Mouse (Mus musculus) lung, postnatal 4 days (tissue): ENCODE measurements at regions not wholly inside any gene's neighbourhood (a gene's known extent, or its start where the extent isn't known, plus 50 kb on each side); places are given as distances from the start of the nearest gene placed in this dataset.

ENCODE experiments used
- DNase-seq, 2 experiments: peaks; one replicate each; pipeline ENCODE4 v3.0.0; 2021

- DNase-seq, result peak; percentile 24 to 63
These were observed 144.7 kb upstream of the Dyrk2 start for GRCm38 (mm10) chr10:119014731-119015130.

DNA sequence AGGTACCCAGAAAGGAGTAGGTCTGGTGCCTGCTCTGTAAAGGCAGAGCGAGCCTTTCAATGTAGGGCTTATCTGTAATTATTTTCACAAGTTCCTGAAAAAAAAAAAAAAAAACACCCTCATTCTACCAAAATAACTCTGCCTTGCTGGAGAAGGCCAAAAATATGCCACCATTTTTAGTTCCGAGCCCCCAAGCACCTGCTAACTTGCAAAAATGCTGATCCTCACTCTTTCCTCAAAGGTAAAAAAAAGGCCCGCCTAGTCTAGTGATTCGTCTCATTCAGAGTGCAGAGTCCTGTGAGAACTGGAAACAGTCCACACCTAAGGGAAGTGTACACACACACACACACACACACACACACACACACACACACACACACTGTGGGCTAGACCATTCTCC is 143.7 kb upstream of the Dyrk2 start:
- DNase-seq, result no peak

DNA sequence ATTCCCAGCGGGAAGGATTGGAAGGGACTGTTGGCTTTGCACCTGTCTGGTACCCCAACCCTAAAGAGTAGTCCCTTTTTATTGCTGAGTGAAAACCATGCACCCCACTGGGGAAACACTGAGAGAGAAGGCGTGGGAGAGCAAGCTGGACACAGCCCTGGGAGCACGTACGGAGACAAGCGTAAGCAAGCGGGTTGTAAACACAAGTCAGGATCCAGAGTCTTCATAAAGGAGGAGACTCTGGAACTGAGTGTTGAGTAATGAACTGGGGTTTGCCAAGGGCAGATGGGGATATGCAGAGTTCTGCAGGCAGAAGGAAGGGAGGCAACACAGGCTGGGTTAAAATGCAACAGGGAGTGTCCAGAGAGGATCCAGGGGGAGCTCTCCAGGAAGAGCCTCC is 141.5 kb upstream of the Dyrk2 start:
- DNase-seq, result no peak

GRCm38 (mm10) chr10:119010884-119011283 is 140.9 kb upstream of the Dyrk2 start:
- DNase-seq, result peak; percentile 79 to 86

- DNase-seq, result no peak
These were observed 137.0 kb upstream of the Dyrk2 start for GRCm38 (mm10) chr10:119006866-119007575.

GRCm38 (mm10) chr10:119005491-119005890 is 135.5 kb upstream of the Dyrk2 start:
- DNase-seq, result no peak

GRCm38 (mm10) chr10:119004426-119004825 is 134.4 kb upstream of the Dyrk2 start:
- DNase-seq, result no peak

GRCm38 (mm10) chr10:119003839-119004238 is 133.8 kb upstream of the Dyrk2 start:
- no peak for DNase-seq

- DNase-seq, result no peak
These were observed 133.0 kb upstream of the Dyrk2 start for GRCm38 (mm10) chr10:119003042-119003441.

GRCm38 (mm10) chr10:119001895-119002294 is 131.9 kb upstream of the Dyrk2 start:
- no peak for DNase-seq

GRCm38 (mm10) chr10:119001000-119001780 is 131.2 kb upstream of the Dyrk2 start:
- no peak for DNase-seq

GRCm38 (mm10) chr10:118998966-118999365 is 129.0 kb upstream of the Dyrk2 start:
- DNase-seq, result no peak

GRCm38 (mm10) chr10:118997034-118997433 is 127.0 kb upstream of the Dyrk2 start:
- no peak for DNase-seq

DNA sequence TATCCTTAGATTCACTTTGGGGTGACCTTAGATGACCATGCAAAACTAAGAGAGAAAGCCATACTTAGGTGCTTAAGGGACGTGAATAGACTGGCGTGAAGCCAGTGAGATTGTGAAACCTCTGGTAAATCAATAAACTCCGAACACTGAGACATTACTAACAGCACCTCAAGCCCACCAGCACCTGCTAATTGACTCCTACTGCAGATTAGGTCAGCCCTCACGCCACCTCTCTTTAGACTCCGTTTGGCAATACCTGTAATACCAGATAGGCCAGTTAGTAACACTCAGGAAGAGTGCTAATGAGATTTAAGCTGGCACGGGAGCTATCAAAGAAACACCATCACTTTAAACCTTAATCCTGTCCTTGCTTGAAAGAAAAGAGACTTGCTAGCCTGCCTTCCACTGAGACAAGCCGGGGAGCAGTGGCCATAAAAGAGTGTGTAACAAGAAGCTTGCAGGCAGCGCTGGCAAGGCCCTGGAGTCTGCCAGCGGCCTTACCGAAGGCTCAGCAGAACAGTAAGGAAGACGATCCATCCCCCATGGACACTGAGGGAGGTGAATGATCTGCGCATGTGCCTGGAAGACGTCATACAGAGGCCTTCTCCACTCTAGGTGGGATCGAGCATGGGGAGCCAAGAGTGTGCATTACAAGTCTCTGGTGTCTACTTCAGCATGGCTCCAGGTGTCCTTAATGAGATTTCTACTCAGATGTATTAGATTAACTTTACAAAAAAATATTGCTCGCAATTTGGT is 124.0 kb upstream of the Dyrk2 start:
- DNase-seq, result peak in 1 of 2 experiments; percentile 24

DNA sequence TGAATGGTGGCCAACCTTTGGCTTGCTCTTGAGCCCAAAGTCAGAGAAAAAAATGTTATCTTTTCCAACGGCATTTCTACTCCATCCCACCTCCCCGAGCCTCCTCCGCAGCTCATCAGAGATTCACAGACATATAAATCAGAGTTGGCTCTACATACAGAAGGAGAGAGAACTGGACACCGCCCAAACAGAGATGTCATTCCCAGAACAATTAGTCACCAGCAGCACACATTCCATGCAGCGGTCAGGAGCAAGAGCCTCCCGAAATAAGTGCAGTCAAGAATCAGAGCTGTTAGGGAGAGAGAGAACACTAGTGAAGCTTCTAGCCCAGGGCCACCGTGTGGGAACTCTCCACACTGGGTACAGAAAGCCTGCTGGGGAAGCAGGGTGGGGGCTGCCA is 121.2 kb upstream of the Dyrk2 start:
- no peak for DNase-seq

DNA sequence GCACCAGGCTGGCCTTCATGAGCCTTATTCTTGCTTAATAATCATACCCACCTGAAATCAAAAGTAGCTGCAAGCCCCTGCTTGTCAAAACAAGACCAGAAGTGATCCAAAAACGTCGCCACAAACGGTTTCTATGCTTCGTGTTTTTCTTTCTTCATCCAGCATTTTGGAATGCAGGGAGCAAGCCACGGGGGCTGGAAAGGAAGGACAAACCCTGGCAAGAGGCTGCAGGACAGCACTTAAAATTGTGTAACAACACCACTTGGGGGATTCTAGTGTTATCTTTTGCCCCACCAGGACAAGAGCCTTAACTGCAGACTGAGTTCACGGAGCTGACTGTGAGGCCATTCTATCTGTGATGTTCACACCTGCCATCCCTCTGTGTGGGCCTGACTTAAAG is 120.5 kb upstream of the Dyrk2 start:
- no peak for DNase-seq

DNA sequence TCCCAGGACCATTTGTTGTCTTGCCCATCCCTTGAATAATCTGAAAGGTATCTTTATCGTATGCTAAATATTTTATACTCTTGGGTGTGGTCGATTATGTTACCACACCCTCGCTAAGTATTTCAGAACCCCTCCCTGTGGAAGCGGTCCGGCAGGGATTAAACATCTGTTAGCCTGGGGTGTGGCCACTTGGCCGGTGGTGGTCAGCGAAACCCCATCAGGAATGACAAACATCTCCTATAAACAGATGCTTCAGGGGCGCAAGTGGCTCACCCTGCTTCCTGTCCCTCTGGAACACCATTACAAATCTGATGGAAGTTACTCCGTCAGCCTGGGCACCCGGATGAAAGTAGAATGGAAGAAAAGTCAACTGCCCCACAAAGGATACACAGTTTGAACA is 119.8 kb upstream of the Dyrk2 start:
- DNase-seq, result no peak

DNA sequence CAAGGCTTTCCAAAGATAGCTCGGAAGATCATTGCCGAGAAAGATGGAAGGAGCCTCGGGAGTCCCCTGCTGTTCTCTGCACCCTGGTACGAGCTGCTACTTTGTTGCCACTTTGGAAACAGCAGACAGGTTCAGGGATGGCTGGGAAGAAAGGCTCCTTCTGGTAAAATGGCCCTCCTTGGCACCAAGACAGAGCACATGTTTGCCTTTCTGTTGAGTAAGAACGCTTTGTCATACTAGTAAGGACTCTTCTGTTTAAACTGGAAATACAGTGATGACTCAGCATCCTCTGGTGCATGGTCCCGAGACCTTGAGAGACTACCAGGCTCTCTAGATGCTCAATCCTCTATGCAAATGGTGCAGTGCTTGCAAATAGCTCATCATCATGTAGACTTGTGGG is 118.2 kb upstream of the Dyrk2 start:
- DNase-seq, result no peak

DNA sequence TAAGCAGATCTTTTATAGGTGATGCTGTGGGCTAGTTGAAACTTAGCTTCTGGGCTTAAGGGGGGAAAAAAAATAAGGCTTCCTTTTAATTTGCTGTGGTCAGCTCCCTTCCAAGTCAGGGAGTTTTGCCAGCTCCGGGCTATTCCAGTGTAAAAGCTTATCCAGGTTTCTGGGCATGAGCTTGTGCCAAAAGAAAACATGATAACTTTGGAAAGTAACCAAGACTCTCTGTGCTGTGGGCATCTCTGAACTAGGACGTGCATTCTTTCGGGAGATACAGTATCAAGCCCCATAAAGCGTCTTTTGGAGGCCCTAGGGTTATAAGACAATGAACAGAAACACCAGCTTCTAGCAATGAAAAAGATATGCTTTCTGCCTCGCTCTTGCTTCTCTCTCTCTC is 114.6 kb upstream of the Dyrk2 start:
- no peak for DNase-seq

GRCm38 (mm10) chr10:118981446-118981845 is 111.4 kb upstream of the Dyrk2 start:
- DNase-seq, result no peak

GRCm38 (mm10) chr10:118979339-118979738 is 109.3 kb upstream of the Dyrk2 start:
- DNase-seq, result peak; percentile 25 to 39

GRCm38 (mm10) chr10:118978181-118978743 is 108.3 kb upstream of the Dyrk2 start:
- DNase-seq, result no peak

DNA sequence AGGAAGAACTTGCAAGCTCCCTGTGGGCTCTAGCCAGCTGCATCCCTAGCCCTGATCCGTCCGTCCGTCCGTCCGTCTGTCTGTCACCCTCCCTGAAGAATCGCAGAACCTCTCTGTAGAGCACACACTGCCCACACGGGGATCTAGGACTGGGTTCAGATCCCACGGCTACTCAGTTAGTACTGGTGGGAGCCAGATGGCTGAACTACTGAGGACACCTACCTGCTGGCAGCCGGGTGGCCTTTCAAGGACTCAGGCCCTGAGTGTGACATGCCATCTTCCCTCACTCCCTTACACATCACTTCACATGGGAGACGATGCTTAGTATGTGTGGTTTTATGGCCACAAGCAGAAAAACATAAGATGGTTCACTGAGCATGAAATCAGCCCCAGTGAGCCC is 106.4 kb upstream of the Dyrk2 start:
- DNase-seq, result no peak
